Mouse (Mus musculus): Measurements from ENCODE around the gene Fen1. TPM values are rescaled to one million over a fixed set of nuclear protein-coding genes. Genes with fewer than 3 reads are reported as not detected.

The Fen1 gene
- polyA plus RNA-seq (2015; fragmentation: Nextera tagmentation; extraction: Ambion mirVana) = 51.6 and 54.9 TPM in 2 replicates

- H3K9me3 ChIP-seq (replicated peaks; ENCODE audit: control insufficient read depth, low read length) = no peaks in the 10 kb centered on the region
- H3K4me3 ChIP-seq (ENCODE audit: low read length) = peak within 1 kb of the TSS; percentile 69
- peak within 1 kb of the TSS; percentile 73 for H3K4me2 ChIP-seq (ENCODE audit: low read depth, low read length)
- H3K9ac ChIP-seq (ENCODE audit: low read length) = peak within 1 kb of the TSS; percentile 78
- H3K27ac ChIP-seq (ENCODE audit: low read length) = peak within 1 kb of the TSS; percentile 85
- WGBS = under 1% methylated on average over 40 of the region's 40 CpGs
- no peaks in the 10 kb centered on the region for H3K27me3 ChIP-seq (ENCODE audit: control insufficient read depth, insufficient read depth, low read length)
- peak; percentile 91 for ATAC-seq (replicated peaks; ENCODE audit: extremely low read depth, insufficient read depth, low FRiP score)
- H3K4me1 ChIP-seq (ENCODE audit: control insufficient read depth, insufficient read depth, low read length) = peaks cover 15% of the 10 kb centered on the region
- H3K36me3 ChIP-seq (ENCODE audit: control insufficient read depth, insufficient read depth) = peaks cover 21% of the 10 kb centered on the region
Measured at GRCm38 (mm10) chr19:10203848-10204615, at the start of gene Fen1, which contains the start of gene Tmem258. Gene Fen1, minus strand, starts transcription at chr19:10204169. Gene Tmem258, plus strand, starts transcription at chr19:10204014.

- peak overlapping the region; percentile 3; the same call in 1 of the 2 replicates for H3K4me2 ChIP-seq (ENCODE audit: low read depth, low read length)
- peaks cover 9% of the 10 kb centered on the region; the same call in 1 of the 2 replicates for H3K4me1 ChIP-seq (ENCODE audit: control insufficient read depth, insufficient read depth, low read length)
- no peak overlapping the region for H3K27ac ChIP-seq (ENCODE audit: low read length)
- WGBS = 28% methylated on average over 20 of the region's 20 CpGs
- peak; percentile 22; the same call in 1 of the 2 replicates for ATAC-seq (replicated peaks; ENCODE audit: extremely low read depth, insufficient read depth, low FRiP score)
- no peaks in the 10 kb centered on the region for H3K36me3 ChIP-seq (ENCODE audit: control insufficient read depth, insufficient read depth)
- H3K4me3 ChIP-seq (ENCODE audit: low read length) = no peak overlapping the region
- H3K9ac ChIP-seq (ENCODE audit: low read length) = no peak overlapping the region
- H3K9me3 ChIP-seq (replicated peaks; ENCODE audit: control insufficient read depth, low read length) = no peaks in the 10 kb centered on the region
- no peaks in the 10 kb centered on the region for H3K27me3 ChIP-seq (ENCODE audit: control insufficient read depth, insufficient read depth, low read length)
Measured at GRCm38 (mm10) chr19:10248128-10248527, 44.2 kb upstream of the Fen1 start.

DNA sequence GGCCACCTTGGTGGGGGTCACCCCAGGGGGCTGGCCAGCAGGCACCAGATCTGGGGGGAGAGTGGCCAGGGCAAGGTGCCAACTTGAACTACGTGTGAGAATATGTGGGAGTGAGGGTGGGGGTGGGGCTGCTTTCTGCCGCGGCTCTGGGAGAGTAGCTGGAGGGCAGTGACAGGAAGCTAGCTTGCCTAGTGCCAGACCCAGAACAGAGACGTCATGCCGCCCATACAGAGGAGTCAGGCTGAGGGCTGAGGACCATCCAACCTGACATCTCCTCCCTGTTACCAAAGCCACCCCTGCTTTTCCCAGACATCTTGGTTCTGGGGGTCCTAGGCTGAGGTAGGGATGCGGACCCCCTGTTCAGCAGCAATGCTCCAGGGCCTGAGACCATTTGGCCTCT, 43.2 kb upstream of the Fen1 start:
- no peak overlapping the region for H3K4me3 ChIP-seq (ENCODE audit: low read length)
- H3K36me3 ChIP-seq (ENCODE audit: control insufficient read depth, insufficient read depth) = no peaks in the 10 kb centered on the region
- no peak overlapping the region for H3K4me2 ChIP-seq (ENCODE audit: low read depth, low read length)
- ATAC-seq (replicated peaks; ENCODE audit: extremely low read depth, insufficient read depth, low FRiP score) = no peak
- H3K27ac ChIP-seq (ENCODE audit: low read length) = no peak overlapping the region
- no peak overlapping the region; the same call in 1 of the 2 replicates for H3K9ac ChIP-seq (ENCODE audit: low read length)
- no peaks in the 10 kb centered on the region for H3K9me3 ChIP-seq (replicated peaks; ENCODE audit: control insufficient read depth, low read length)
- 17% methylated on average over 6 of the region's 6 CpGs for WGBS
- peaks cover 9% of the 10 kb centered on the region; the same call in 1 of the 2 replicates for H3K4me1 ChIP-seq (ENCODE audit: control insufficient read depth, insufficient read depth, low read length)
- H3K27me3 ChIP-seq (ENCODE audit: control insufficient read depth, insufficient read depth, low read length) = no peaks in the 10 kb centered on the region

DNA sequence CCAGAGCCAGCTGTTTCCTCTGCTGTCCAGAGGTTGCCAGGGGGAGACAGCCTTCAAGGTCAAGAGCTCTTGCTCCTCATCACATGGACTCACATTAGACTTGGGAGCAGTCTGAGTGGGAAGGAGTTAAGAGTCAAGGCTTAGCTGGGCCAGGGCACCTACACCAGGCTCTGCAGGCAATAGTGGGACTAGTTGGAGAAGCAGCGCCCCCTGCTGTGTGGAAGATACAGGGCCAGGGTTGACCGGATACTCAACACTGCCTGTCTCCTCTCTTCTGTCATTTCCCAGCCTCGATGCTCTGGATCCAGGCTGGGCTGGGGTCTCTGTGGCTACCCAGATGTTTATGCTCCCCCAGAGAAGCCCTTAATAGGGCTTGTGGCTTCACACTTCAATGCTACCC, 40.2 kb upstream of the Fen1 start:
- peaks cover 9% of the 10 kb centered on the region; the same call in 1 of the 2 replicates for H3K4me1 ChIP-seq (ENCODE audit: control insufficient read depth, insufficient read depth, low read length)
- H3K4me3 ChIP-seq (ENCODE audit: low read length) = no peak overlapping the region
- no peak overlapping the region for H3K4me2 ChIP-seq (ENCODE audit: low read depth, low read length)
- 14% methylated on average over 3 of the region's 3 CpGs for WGBS
- no peaks in the 10 kb centered on the region for H3K9me3 ChIP-seq (replicated peaks; ENCODE audit: control insufficient read depth, low read length)
- H3K27ac ChIP-seq (ENCODE audit: low read length) = no peak overlapping the region
- H3K36me3 ChIP-seq (ENCODE audit: control insufficient read depth, insufficient read depth) = no peaks in the 10 kb centered on the region
- no peak for ATAC-seq (replicated peaks; ENCODE audit: extremely low read depth, insufficient read depth, low FRiP score)
- no peak overlapping the region for H3K9ac ChIP-seq (ENCODE audit: low read length)
- H3K27me3 ChIP-seq (ENCODE audit: control insufficient read depth, insufficient read depth, low read length) = peaks cover 5% of the 10 kb centered on the region; the same call in 1 of the 2 replicates

GRCm38 (mm10) chr19:10242916-10243315, 38.9 kb upstream of the Fen1 start:
- H3K4me1 ChIP-seq (ENCODE audit: control insufficient read depth, insufficient read depth, low read length) = peaks cover 5% of the 10 kb centered on the region; the same call in 1 of the 2 replicates
- WGBS = 27% methylated on average over 8 of the region's 8 CpGs
- H3K9ac ChIP-seq (ENCODE audit: low read length) = no peak overlapping the region
- H3K4me2 ChIP-seq (ENCODE audit: low read depth, low read length) = no peak overlapping the region
- no peak overlapping the region for H3K4me3 ChIP-seq (ENCODE audit: low read length)
- no peak for ATAC-seq (replicated peaks; ENCODE audit: extremely low read depth, insufficient read depth, low FRiP score)
- no peaks in the 10 kb centered on the region for H3K36me3 ChIP-seq (ENCODE audit: control insufficient read depth, insufficient read depth)
- H3K27ac ChIP-seq (ENCODE audit: low read length) = no peak overlapping the region
- peaks cover 9% of the 10 kb centered on the region for H3K27me3 ChIP-seq (ENCODE audit: control insufficient read depth, insufficient read depth, low read length)
- no peaks in the 10 kb centered on the region for H3K9me3 ChIP-seq (replicated peaks; ENCODE audit: control insufficient read depth, low read length)

- Histone ChIP-seq H3K9ac (ENCODE audit: low read length) (peak within 1 kb of the TSS; percentile 71), H3K9me3 (replicated peaks; ENCODE audit: control insufficient read depth, low read length) (no peaks in the 10 kb centered on the region), H3K4me2 (ENCODE audit: low read depth, low read length) (peak within 1 kb of the TSS; percentile 90), H3K4me1 (ENCODE audit: control insufficient read depth, insufficient read depth, low read length) (0 out of 2 replicates have a peak, but pooled peaks cover 2% of the 10 kb centered on the region), H3K27ac (ENCODE audit: low read length) (no peak within 1 kb of the TSS), H3K36me3 (ENCODE audit: control insufficient read depth, insufficient read depth) (no peaks in the 10 kb centered on the region), H3K4me3 (ENCODE audit: low read length) (peak within 1 kb of the TSS; percentile 60), H3K27me3 (ENCODE audit: control insufficient read depth, insufficient read depth, low read length) (peaks cover 9% of the 10 kb centered on the region)
- peak; percentile 71 for ATAC-seq (replicated peaks; ENCODE audit: extremely low read depth, insufficient read depth, low FRiP score)
- WGBS = 8% methylated on average over 43 of the region's 43 CpGs
Measured at GRCm38 (mm10) chr19:10240654-10241305, 36.8 kb upstream of the Fen1 start, which contains the start of gene Myrf. Gene Myrf, minus strand, starts transcription at chr19:10240748.

GRCm38 (mm10) chr19:10239975-10240653, 36.1 kb upstream of the Fen1 start:
- Histone ChIP-seq H3K4me2 (ENCODE audit: low read depth, low read length) (peak overlapping the region; percentile 90), H3K4me3 (ENCODE audit: low read length) (peak overlapping the region; percentile 60), H3K27me3 (ENCODE audit: control insufficient read depth, insufficient read depth, low read length) (peaks cover 9% of the 10 kb centered on the region), H3K9me3 (replicated peaks; ENCODE audit: control insufficient read depth, low read length) (no peaks in the 10 kb centered on the region), H3K27ac (ENCODE audit: low read length) (no peak overlapping the region), H3K9ac (ENCODE audit: low read length) (peak overlapping the region; percentile 71), H3K4me1 (ENCODE audit: control insufficient read depth, insufficient read depth, low read length) (0 out of 2 replicates have a peak, but pooled peaks cover 2% of the 10 kb centered on the region), H3K36me3 (ENCODE audit: control insufficient read depth, insufficient read depth) (no peaks in the 10 kb centered on the region)
- no peak for ATAC-seq (replicated peaks; ENCODE audit: extremely low read depth, insufficient read depth, low FRiP score)
- 5% methylated on average over 26 of the region's 26 CpGs for whole genome bisulfite sequencing

GRCm38 (mm10) chr19:10239419-10239818, 35.5 kb upstream of the Fen1 start:
- no peak for ATAC-seq (replicated peaks; ENCODE audit: extremely low read depth, insufficient read depth, low FRiP score)
- H3K27me3 ChIP-seq (ENCODE audit: control insufficient read depth, insufficient read depth, low read length) = peaks cover 9% of the 10 kb centered on the region
- no peaks in the 10 kb centered on the region for H3K36me3 ChIP-seq (ENCODE audit: control insufficient read depth, insufficient read depth)
- H3K4me2 ChIP-seq (ENCODE audit: low read depth, low read length) = peak overlapping the region; percentile 90
- 0 out of 2 replicates have a peak, but pooled peaks cover 2% of the 10 kb centered on the region for H3K4me1 ChIP-seq (ENCODE audit: control insufficient read depth, insufficient read depth, low read length)
- H3K9ac ChIP-seq (ENCODE audit: low read length) = no peak overlapping the region
- H3K9me3 ChIP-seq (replicated peaks; ENCODE audit: control insufficient read depth, low read length) = no peaks in the 10 kb centered on the region
- peak overlapping the region; percentile 60; the same call in 1 of the 2 replicates for H3K4me3 ChIP-seq (ENCODE audit: low read length)
- H3K27ac ChIP-seq (ENCODE audit: low read length) = no peak overlapping the region
- 44% methylated on average over 2 of the region's 2 CpGs for WGBS

All from heart, embryonic 16.5 days (tissue).